ENCODE assay signal across 9 mouse cellular contexts in the genomic region with DNA sequence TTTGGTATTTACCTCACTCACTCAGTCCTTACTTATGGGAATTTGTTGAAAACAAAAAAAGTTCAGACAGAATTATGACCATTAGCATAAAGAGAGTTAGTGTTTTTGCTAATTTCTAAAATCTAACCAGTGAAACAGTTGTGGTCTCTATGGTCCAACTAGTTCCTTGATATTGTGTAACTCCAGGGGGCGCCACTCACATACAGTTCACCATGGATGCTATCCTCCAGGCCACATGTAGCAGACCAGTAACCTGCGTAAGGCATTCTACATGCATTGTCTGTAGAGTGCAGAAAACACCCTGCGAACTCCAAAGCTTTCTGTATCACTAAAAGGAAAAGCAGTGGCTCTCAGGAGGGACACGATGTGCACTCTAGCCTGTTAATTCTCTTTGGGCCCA.
DNase-seq lines count a peak whose midpoint lies in the region; ATAC-seq and TF ChIP-seq lines count a peak whose summit lies in the region.
"Had no signal": no experiment of that assay in that cellular context is flagged by ENCODE, and none has a peak within 500 bp of the region (broad histone marks: within the 10 kb centered on the region; RNA-seq: fewer than 3 reads in every experiment).

No protein-coding gene starts in this region.

- DNase-seq in heart, postnatal 10 days = peak; percentile 65 to 77
- no peak for DNase-seq in heart, adult 11 months
- DNase-seq in adrenal gland, adult (ENCODE audit: inconsistent age in 2 of 2, low spot score in 1 of 2) = peak; percentile 36 to 80
- peak; percentile 54 to 71 for DNase-seq in heart, postnatal 14 days
- DNase-seq in layer of hippocampus, adult 9-10 months (ENCODE audit: low spot score) = peak; percentile 29
- DNase-seq in spleen, postnatal 4 days (ENCODE audit: low spot score in 2 of 2) = no peak

- intact Hi-C loops in heart, postnatal 10 days (cut with DNase I) = loop anchor here (1.0 kb wide), 1 partner anchor 253 kb away; no protein-coding TSS in a partner anchor
- intact Hi-C loops in heart, postnatal 14 days (cut with DNase I) = loop anchor here (1.0 to 2.0 kb wide), 2 partner anchors 252 to 564 kb away; no protein-coding TSS in a partner anchor

- H3K4me3 ChIP-seq in cortical plate, adult 2 months (ENCODE audit: insufficient read depth, low read length) = no peak overlapping the region
- H3K4me3 ChIP-seq: heart, embryonic 15.5 days had no signal

- H3K27ac ChIP-seq in cortical plate, adult 2 months (ENCODE audit: insufficient read depth, low read length) = no peak overlapping the region
- H3K27ac ChIP-seq: heart, embryonic 15.5 days had no signal

- peak; percentile 53 for TF ChIP-seq CTCF in cortical plate, adult 2 months (IDR thresholded peaks at IDR 0.05; ENCODE audit: extremely low read depth, insufficient read depth, low read length)

- H3K4me1 ChIP-seq in cortical plate, adult 2 months (ENCODE audit: control insufficient read depth, insufficient read depth, low read length) = no peaks in the 10 kb centered on the region; the same call in 1 of the 2 replicates

- TF ChIP-seq POLR2A in cortical plate, adult 2 months (IDR thresholded peaks at IDR 0.05; ENCODE audit: extremely low read depth, insufficient read depth, low read length) = no peak

- ATAC-seq in megakaryocyte progenitor cell, adult 5-6 weeks (replicated peaks; ENCODE audit: poor library complexity) = peak; percentile 75

Comparison
In these comparisons a context has a peak if more than half of its experiments do, and no peak if none do; other contexts are left out.
1. DNase-seq: peak in heart, postnatal 10 days (2 of 2), adrenal gland, adult (2 of 2), heart, postnatal 14 days (2 of 2) and layer of hippocampus, adult 9-10 months (single experiment); none in heart, adult 11 months (single experiment) and spleen, postnatal 4 days (0 of 2).